Mouse (Mus musculus) central nervous system, embryonic 14 days (tissue): ENCODE measurements around the gene Mapk1ip1. TPM values are rescaled to one million over a fixed set of nuclear protein-coding genes. Genes with fewer than 3 reads are reported as not detected.

Experiments
- polyA plus RNA-seq: library from polyadenylated mRNA; depleted of rRNA; stranded (reverse); fragments of >200 nt; gene quantifications from 2 replicates; pipeline ENCODE4 v1.2.3, GENCODE M21; 2012; rRNA removed

The Mapk1ip1 gene
- 56.5 and 60.0 TPM in 2 replicates for polyA plus RNA-seq

DNA sequence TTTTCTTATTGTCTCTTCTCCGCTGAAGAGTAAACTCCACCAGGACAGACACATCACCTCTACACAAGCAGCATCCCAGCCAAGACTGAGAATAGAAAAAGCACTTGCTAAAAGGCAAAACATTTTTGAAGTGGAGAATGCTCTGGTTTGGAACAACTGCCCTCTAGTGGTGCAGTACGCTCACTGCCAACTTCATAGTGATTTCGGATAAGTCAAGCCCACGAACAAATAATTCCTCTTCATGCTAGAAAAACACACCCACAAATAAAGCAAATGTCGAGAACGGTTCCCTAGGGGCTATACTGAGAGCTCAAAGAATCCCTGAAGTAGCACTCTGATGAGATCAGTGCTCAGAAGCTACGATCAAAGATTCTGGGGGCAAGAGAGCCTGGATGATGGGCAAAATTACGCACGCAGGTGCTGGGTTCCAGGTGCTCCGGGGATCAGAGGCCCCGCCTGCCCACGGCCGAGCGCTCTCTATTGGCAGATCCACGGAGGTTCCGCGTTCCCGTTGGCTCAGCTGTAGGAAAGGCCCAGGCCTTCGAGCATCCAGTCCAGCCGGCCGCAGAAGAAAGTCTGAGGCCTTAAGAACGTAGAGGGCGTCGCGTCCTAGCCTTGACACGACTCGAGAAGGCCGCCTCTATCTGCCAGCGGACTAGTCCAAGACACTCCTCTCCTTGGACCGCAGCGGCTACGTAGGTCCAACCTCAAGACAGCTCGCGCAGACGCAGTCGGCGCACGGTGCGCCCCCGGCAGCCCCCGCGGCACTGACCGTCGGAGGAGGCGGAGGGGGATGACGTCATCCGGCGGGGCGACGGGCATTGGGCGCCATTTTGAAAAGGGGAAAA, at the start of gene Mapk1ip1, which contains the start of gene Ppp2r2d:
Gene Mapk1ip1, minus strand, starts transcription at position 730 of the 848 bp plus-strand sequence.
Gene Ppp2r2d, plus strand, starts transcription at position 536 of the 848 bp plus-strand sequence.

Other genes with a start within 250 kb of the Mapk1ip1 start
- gene Ppp2r2d, start 194 bp downstream of the Mapk1ip1 start, polyA plus RNA-seq: 77.9 and 81.1 TPM in 2 replicates
- 35.4 and 36.1 TPM in 2 replicates for gene Bnip3, start 63.2 kb upstream of the Mapk1ip1 start, polyA plus RNA-seq
- gene Jakmip3, start 94.5 kb upstream of the Mapk1ip1 start, polyA plus RNA-seq: 6.9 and 7.6 TPM in 2 replicates
- gene Dpysl4, start 239.7 kb upstream of the Mapk1ip1 start, polyA plus RNA-seq: 166 and 167 TPM in 2 replicates